Mouse (Mus musculus) yolk sac, embryonic 10.5 days (tissue): ENCODE measurements around the gene Lyl1.

Source experiments
- DNase-seq: peaks from one replicate; pipeline ENCODE4 v3.0.0-alpha.2; 2017; ENCODE audit warnings: low spot score

Gene Lyl1

GRCm38 (mm10) chr8:84742171-84743053, 41.2 kb downstream of the Lyl1 start:
- peak; percentile 60 for DNase-seq

- no peak for DNase-seq
These were observed 41.8 kb downstream of the Lyl1 start for GRCm38 (mm10) chr8:84743054-84743415.

- peak; percentile 67 for DNase-seq
These were observed 42.5 kb downstream of the Lyl1 start for GRCm38 (mm10) chr8:84743517-84744420.

DNA sequence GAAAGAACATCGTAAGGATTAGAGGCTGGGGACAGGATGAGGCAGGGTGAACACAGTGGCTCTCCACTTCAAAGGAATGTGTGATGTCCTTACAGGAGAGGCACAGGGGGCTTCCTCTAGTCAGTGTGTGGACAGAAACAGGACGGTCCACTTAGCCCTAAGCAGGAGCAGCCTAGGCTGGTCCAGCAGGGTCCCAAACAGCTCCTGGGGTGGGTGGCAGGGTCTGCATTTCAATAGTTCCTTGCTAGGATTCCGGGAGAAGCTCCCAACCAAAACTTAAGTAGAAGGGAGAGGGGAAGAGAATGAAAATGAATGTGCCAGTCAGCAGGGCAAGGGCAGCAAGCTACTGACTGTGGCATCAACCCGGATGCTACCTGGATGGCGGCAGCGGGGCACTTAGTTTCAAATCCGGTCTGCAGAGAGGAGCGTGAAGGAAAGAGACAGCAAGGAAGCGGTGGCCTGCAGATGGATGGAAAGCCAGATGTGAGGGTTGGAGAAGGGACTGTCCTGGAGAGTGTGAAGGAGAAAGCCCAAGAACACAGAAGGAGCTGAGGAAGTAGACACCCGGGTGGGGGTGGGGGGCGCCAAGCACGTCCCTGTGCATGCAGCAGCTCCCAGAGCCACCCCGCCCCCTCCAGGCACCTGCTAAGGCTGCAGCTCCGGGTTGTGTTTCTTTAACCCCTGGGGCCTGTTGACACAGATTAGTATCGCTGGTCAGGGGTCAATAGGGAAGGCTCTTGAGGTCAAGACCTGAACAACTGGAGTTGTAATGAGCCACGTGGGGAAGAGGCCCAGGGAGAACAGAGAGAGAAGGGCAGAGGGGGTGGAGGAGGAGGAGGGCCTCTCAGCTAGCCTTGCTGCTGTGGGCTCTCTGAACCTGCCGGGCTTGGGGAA, 44.0 kb downstream of the Lyl1 start:
- peak; percentile 95 for DNase-seq

GRCm38 (mm10) chr8:84749519-84749918, 48.3 kb downstream of the Lyl1 start:
- DNase-seq: no peak

GRCm38 (mm10) chr8:84752734-84753582, 51.7 kb downstream of the Lyl1 start:
- no peak for DNase-seq
